Mouse (Mus musculus) cerebellum, postnatal 14 days (tissue): ENCODE results near the gene Tbc1d22b.

Experiments
- DNase-seq, 2 experiments: peaks; one replicate each; pipeline ENCODE4 v3.0.0; 2021; ENCODE audit warnings: mixed read lengths in 2 of 2

Gene Tbc1d22b

DNA sequence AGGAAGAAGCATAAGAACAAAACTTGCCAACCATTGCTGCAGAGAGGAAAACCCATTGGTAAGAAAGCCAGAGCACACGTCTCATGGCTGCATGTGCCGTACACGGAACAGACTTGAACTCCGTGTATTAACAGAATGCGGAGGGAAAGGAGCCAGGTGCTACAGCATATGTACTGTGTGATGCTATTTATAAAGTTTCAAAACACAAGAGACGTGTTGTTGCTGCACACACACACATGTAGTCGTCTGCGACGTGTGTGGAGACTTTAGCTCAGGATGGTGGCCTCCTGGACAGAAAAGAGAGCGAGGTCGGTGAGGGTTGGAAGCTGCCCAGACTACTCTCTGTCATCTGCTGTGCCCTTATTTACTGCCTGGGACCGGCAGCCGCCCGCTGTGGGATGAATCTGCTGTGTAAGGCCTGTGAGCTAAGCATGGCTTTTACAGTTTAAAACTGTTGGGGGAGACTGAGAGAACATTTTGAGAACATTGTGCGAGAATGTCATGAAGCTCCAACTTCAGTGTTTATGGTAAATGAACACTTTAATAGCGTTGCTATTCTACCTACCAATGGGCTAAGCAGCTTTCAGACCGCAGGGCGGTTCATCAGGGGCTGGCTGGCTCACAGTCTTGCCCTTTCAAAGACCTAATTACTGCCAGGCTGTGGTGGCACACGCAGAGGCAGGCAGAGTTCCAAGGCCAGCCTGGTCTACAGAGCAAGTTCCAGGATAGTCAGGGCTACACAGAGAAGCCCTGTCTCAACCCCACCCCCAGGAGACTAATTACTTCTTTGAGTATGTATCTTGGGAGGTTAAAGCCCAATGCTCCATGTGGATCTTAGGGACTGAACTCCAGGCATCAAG lies 6.5 kb upstream of the Tbc1d22b start:
- peak; percentile 40 to 65 for DNase-seq

DNA sequence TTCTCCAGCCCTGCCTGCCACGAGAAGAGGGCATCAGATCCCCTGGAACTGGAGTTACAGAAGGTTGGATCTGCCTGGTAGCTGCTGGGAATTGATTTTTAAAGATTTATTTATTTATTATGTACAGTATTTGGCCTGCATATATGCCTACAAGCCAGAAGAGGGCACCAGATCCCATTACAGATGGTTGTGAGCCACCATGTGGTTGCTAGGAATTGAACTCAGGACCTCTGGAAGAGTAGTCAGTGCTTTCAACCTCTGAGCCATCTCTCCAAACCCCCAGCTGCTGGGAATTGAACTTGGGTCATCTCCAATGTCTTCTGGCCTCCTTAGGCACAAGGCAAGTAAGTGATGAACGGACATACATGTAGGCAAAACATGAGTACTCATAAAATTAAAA lies 5.5 kb upstream of the Tbc1d22b start:
- DNase-seq: no peak

DNA sequence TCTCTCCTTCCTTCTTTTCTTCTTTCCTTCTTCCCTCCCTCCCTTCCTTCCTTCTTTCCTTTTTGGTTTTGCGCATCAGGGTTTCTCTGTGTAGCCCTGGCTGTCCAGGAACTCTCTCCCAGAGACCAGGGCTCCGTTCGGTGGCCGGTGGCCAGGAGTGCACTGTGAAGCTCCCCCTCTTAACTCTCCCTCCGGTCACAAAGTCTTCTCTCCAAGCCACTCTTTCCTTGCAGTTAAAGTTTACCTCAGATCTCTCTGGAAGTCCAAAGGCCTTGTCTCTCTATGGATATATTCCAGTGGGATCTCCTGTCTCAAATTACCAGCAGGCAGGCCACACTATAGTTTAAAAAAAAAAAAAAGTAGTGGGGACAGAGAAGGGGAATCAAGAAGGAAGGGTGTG lies 4.3 kb upstream of the Tbc1d22b start:
- DNase-seq: no peak

DNA sequence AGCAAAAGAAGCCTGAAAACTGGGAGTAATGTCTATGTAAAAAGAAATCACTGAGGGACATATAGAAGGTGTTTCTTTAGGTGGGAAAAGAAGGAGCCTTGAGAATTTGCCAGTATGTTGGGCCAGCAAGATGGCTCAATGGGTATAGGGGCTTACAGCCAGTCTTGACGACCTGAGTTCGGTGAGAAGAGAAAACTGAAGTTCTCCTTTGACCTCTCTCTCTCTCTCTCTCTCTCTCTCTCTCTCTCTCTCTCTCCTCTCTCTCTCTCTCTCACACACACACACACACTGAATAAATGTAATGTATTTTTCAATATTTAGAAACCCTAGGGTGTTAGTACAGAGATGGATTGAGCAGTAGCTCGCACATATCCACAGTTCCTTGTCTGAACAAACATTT lies 1.1 kb upstream of the Tbc1d22b start:
- no peak for DNase-seq

DNA sequence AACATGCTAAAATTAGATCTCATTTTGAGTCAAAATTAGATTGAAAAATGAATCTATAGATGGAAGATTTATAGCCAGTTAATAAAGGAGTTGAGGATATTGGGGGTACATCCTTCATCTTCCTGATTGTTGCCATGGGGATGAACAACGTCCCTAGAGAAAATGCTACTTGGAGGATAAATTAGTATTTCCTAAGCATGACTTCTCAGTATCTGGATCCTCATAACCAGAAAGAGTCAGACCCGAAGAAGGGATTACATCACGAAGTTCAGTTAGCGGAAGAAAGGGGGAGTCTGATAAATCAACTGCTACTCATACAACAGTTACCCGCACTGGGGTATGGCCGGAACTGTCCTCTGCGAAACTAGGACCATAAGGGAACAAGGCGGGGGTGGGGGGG lies 591 bp upstream of the Tbc1d22b start:
- no peak for DNase-seq

DNA sequence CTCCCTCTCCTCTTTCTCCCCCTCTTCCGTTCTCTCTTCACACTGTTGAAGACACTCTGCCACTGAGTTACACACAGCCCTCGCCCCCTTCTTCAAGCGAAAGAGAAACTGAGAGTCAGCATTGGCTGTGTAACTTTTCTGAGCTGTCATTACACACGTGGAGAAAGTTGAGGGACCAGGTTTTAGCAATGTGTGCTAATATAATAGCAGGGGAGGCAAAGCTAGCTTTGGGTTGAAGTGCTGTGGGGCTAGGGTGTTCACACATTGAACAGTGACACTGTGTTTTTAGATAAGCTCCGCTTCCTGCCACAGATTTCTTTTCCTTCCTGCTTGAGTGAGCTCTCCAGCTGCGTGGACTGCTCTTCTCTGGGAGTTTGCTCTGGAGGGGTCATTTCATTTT lies 1.4 kb downstream of the Tbc1d22b start:
- no peak for DNase-seq

DNA sequence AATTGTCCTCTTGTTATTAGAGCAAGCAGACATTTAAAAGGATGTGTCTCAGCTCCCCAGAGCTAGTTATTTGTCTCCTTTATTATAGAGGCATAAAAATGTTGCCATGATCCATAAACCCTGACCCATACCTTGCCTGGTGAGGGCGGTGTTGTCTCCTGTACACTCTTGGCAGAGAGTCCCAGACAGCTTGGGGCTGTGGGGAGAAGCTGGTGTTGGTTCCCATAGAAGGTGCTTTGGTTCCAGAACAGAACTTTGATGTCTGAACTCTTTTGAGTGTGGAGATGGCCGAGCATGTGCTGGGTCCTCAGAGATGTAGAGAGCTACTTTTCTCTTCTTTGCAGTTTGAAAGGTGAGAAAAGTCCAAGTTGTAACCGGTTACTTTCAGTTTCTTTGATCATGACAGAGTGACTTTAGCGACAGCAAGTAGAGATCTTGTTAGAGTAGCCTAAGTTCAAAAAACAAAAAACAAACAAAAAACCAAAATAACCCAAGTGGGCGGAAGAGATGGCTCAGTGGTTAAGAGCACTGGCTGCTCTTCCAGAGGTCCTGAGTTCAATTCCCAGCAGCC lies 2.7 kb downstream of the Tbc1d22b start, which contains the start of gene Tmem217:
Gene Tmem217, minus strand, starts transcription at position 224 of the 571 bp plus-strand sequence.
- no peak for DNase-seq

DNA sequence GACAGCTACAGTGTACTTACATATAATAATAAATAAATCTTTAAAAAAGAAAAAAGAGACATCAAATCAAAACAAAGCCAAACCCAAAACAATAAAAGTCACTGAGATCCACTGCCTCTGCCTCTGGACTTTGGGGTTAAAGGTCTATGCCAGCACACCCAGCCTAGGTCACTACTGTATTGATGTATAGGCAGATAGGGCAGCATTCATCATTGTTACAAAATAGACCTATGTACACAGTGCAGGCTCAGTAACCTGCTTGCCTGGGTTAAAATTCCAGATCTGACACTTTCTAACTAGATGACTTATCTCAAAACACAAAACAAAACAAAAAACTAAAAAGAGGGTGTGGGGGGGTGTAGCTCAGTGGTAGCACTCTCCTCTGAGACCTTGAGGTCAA lies 4.6 kb downstream of the Tbc1d22b start:
- DNase-seq: no peak

DNA sequence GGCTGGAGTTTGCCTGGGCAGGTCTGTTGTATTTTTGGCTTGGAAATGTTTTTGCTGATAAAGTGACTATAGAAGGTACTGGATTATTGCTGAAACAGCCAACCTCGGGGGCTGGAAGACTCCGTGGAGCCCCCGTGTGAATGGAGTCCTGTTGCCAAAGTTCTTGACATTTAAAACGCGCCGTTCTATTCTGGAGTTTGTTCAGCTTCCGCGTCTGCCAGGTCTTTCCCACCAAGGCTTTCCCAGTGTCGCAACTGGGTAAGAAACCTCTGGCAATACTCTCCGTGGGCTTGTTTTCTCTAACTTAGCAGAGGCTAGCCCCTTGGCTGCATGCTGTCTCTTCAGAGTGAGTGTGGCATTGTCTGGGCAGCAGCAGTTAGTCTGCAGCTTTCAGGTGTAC lies 6.9 kb downstream of the Tbc1d22b start:
- no peak for DNase-seq

DNA sequence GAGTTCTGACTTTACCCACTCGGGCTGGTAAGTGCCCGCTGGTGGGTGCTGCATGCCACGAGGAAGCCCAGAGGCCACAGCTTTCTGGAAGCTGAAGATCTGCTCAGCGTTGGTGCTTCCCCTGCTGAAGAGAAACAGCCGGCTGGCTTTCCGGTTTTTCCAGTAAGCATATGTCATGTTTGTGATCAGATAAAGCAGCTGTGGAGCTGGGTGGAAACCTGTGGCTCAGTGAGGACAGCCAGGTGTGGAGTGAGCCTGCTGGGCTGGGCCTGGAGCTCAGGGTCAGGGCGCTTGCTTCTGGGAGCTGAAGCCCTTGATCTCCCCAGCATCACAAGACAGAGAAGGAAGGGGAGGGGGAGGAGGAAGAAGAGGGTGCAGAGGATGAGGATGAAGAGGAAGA lies 7.3 kb downstream of the Tbc1d22b start:
- no peak for DNase-seq

DNA sequence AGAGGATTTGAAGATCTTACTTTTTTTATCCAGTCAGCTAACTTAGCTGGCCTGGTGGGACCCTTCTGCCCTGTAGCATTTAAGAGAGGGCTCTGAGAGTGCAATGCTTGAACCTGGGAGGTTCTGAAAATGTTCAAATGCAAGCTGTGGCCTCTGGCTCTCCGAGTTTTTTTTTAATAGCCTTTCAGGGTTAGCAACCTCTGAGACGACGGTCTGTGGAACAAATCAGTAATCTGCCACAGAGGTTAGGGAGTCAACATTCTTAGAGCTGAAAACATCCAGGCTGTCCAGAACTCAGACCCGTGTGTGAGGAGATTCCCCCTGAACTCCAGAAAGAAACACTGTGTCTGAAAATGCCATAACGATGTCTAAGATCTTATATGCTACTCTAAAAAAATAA lies 8.9 kb downstream of the Tbc1d22b start:
- DNase-seq: no peak

DNA sequence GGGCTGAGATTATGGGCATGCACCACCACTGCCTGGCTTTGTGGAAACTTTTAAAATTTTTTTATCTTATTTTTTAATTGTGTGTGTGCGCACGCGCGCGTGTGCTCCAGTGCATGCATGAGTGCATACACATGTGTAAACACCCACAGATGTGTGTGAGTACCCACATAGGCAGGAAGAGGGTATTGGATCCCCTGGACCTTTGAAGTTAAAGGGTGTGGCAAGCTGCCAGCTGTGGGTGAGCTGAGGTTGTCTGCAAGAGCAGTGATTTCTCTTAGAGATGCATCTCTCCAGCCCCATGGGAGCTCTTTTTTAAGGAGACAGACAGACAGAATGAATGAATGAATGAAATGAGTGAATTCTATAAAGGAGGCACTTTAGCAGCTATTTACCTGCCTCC lies 15.9 kb downstream of the Tbc1d22b start:
- DNase-seq: no peak

DNA sequence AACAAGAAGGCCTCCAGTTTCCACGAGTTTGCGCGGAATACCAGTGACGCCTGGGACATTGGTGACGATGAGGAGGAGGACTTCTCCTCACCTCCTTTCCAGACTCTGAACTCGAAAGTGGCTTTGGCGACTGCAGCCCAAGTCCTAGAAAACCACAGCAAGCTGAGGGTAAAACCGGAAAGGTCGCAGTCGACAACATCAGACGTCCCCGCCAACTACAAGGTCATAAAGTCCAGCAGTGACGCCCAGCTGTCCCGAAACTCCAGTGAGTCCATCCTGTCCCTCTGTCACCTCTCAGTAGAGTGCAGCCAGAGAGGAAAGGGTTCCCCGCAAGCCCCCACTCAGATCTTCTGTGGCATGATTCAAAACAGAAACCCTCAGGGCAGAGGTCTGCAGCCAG lies 18.9 kb downstream of the Tbc1d22b start:
- DNase-seq: no peak

DNA sequence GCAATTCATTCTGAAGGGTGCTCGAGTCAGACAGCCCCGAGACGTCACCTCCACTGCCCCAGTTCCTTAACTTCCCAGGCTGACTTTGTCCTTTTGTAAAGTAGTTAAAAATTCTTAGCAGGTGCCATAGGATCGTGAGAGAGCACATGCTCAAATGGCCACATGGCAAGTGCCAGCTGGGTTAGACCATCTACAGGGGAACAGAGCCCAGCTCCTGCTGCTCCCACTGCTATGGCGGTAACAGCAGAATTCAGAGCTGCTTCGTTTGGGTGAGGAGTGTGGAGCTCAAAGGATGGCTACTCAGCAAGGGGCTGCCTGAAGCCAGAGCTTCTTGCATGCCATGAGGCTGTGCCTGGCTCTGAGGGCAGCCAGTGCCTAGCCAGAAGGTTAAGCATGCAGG lies 20.2 kb downstream of the Tbc1d22b start:
- DNase-seq: peak; percentile 31 to 50

DNA sequence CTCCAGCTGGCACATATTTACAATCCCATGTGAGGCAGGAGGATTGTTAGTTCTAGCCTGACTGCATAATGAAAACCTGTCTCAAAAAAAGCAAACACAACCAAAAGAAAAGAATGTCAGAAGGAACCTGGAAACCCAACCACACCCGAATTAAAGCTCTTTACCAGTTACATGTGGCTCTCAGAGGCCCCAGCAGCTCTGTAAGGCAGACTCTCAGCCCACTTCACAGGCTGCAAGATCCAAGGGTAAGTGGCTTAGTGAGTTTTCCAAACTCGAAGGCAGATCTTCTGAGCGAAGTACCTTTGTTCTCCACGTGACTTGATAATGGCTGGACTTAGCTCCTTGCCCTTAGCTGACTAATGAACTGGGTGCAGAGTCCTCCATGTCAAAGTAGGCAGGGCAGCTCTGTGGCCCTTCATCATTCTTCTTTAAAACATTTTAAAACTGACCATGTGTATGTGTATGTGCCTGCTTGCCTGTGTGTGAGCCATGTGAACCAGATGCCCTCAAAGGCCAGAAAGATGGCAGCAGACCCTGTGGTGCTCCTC lies 30.1 kb downstream of the Tbc1d22b start:
- no peak for DNase-seq

DNA sequence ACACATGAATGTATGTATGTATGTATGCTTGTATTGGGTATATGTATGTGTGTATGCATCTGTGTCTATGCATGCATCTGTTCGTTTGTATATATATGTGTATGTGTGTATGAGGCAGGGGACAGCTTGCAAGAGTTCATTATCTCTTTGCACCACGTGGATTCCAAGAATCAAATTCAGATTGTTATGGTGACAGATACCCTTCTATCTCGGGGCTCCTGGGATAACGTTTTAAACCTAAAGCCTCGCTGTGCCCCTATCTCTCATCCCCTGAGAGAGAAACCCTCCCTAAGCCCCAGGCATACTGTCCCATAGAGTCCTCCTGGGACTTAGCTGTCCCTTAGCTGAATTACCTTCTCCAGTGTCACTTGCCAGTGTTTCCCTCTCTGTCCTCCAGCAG lies 34.0 kb downstream of the Tbc1d22b start:
- no peak for DNase-seq

DNA sequence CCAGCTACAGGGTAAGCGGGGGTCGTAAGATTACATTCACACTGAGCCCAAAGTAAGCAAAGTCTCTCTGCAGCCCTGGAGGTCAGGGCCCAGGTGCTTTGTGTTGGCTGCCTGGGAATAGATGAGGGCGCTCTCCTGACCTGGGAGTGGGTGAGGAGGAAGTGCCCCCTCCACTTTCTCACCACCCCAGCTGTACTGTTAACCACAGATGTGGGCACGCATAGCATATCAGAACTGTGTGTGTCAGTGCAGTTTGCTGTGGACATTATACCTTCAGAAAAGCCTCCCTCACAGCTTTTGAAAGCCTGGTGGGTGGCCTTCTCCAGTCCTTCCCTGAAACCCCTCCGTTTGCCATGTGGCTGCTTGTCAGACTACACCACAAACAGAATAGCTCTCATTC lies 34.7 kb downstream of the Tbc1d22b start:
- no peak for DNase-seq

DNA sequence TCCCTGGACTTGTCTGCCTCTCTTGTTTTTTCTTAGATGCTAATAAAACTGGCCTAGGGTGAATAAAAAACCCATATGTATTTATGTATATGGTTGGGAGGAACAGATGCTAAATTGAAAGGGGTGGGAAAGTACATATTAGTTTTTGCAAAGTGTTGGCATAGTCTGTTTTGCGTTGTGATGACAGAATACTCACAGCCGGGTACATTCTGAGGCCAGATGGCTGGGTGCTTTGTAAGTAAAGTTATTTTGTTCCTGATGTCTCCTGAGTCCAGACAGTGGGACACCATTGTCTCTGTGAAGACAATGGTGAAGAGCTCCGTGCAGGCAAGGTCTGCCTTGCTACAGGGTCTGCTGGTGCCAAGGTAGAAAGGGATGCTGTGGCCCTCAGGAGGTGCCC lies 35.2 kb downstream of the Tbc1d22b start:
- no peak for DNase-seq

DNA sequence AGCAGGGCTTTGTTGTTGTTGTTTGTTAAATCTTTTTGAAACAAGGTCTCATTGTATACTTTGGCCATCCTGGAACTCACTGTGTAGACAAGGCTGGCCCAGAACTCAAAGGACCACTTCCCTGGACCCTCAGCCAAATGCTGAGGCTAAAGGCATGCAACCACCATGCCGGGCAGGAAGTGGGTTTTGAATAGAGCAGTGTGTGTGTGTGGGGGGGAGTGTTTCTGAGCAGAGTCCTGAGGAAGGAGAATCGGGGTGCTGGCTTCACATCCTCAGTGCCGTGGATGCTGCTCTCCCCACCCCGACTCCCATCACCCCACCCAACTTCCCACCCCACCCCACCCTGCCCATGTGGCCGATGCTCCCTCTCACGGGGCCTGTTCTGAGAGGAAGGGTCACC lies 35.9 kb downstream of the Tbc1d22b start:
- DNase-seq: no peak

DNA sequence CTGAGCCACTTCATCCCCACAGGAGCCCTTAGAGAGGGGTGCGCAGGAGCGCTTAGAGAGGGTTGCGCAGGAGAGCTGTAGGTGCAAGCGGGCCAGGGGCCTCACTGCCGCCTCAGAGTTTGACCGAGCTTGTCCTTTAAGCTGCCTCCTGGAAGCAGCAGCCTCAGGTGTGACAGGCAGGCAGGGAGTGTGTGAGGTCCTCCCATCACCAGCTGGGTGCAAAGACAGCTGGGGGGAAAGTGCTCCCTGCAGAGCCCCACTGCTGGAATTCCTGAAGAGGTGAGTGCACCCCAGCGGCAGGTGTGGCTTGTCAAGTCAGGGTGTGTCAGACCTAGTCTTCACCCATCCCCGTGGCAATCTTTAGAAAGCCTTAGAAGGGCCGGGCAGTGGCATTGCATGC lies 37.3 kb downstream of the Tbc1d22b start:
- DNase-seq: no peak

DNA sequence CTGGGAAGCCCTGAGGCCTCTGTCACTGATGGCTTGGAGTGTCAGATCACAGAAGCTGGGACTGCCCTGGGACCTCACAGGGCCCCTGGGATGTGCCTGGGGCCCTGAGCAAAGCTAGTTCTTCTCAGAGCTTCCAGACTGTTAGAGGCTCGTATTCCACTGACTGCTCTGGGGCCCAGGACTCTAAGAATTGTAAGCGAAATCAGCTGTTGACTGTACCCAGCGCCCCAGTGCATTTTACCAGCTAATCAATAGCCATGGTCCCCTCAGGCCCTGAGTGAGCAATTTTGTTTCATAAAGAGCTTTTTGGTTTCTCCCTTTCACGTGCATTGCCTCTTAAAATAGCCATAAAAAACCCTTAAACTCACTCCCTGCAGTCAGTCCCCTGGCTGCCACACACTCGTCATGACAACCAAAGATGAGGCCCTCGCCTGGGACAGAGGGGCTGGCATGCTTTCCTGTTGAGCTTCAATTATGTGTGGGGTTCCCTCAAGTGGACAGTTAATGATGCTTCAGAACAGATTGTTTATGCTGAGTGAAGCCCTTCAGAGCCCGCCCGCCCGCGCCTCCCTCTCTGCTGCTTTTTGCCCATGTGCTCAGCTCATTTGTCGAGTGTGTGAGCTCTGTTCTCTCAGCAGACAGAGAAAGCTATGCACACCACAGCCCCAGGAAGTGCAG lies 39.8 kb downstream of the Tbc1d22b start:
- DNase-seq: peak in 1 of 2 experiments; percentile 34

DNA sequence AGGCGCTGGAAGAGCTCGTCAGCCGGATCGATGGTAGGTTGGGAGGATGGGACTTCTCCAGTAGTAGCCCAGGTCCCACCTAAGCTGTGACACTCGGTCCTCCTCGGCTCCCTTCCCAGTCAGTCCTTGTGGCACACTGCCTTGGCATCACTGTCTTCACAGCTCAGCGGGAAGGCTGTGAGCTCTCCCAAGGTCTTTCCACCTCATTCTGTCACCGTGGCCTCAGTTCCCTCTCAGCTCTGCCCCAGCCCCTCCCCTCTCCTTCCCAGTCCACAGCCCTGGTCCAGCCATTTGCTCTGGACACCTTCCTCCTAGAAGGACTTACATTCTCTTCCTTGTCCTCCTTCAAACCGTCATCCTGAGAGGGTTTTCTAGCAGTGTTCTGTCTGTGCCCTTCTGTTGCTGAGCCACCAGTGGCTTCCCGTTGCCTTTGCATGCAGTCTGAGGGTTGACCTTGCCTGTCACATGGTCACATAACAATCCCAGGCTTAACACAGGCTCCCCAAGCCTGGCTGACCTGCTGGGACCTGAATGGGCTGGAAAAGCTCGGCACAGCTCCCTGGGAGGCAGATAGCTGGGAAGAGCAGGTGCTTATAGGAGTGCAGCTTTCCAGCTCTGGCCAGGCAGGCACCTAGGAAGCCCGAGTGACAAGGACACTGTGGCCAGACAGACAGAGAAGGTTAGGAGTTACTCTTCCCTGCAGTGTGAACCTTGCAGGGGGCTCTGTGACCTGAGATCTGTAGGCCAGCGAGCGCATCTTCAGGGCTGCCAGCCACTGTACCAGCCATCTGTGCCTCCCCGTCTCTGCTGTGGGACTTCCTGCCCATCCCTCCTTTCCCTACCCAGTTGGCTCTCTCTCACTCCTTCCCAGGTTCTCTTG lies 46.5 kb downstream of the Tbc1d22b start:
- peak; percentile 76 to 80 for DNase-seq

DNA sequence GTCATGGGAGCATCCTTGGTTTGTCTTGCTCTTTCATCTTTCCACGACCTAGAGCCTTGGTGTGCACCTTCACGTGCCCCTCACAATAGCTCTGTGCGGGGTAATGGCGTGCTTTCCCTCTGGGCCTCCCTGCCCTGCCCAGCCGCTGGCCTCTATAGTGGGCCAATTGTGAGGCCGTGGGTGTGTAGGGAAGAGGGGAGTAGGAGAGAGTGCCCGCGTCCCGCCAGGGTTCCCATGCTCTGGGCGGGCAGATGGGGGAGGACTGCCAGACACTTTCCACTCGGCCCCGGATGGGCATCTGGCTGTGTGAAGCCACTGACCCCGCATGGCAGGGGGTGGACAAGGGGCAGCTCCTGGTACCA lies 47.2 kb downstream of the Tbc1d22b start:
- peak in 1 of 2 experiments; percentile 29 for DNase-seq
